Mouse (Mus musculus) E14TG2a.4 (cell line): ENCODE measurements around the gene Tmcc1.

ENCODE experiments used
- CTCF ChIP-seq: conservative IDR thresholded peaks from 2 replicates; pipeline ENCODE4 v1.5.1; 2014; ENCODE audit warnings: low read length
- NANOG ChIP-seq: IDR thresholded peaks from 2 replicates; pipeline ENCODE4 v1.6.1; 2014; ENCODE audit warnings: borderline replicate concordance, low read length, mixed read lengths

DNA sequence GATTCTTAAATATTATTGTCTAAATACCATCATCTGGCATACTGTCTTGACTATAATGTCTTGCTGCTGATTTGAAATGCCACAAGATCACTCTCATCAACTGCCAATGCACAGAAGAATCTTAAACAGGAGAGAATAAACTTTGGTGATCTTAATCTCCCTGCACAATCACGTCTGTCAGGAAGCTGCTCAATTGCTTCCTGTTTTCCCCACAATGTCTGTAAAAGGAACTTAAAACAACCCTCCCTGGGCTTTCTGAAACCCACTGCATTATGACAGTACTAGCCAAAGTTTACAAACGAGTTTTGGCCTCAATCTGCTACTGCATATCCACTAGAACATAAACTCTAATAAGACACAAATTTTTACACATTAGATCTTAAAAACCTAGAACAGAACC lies 6.8 kb downstream of the Tmcc1 start:
- TF ChIP-seq CTCF: no peak
- no peak for TF ChIP-seq NANOG
